Mouse (Mus musculus): ENCODE results near the gene Rnf187. TPM values are rescaled to one million over a fixed set of nuclear protein-coding genes. Genes with fewer than 3 reads are reported as not detected.
"Not testable (repeated sequence)": the region's sequence is repeated elsewhere in the genome, so short reads cannot be mapped to it uniquely, and the experiment has no call there.

Rnf187 gene
- total RNA-seq, 4 experiments from 2014 or later = 165 to 184 (median 175) TPM

DNA sequence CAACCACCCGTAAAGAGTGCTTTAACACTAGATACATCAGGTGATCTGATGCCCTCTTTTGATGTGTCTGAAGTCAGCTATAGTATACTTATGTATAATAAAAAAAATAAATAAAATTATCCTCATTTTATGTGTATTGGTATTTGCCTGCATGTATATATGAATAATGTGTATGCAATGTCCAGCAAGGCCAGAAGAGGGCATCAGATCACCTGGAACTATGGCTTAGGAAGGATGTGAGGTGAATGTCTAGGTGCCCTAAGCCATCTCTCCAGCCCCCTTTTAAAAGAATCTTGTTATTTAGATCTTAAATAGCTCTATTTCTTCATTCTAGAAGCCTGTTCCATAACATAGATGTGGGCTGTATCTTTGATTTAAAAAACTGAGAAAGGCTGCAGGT lies 28.6 kb upstream of the Rnf187 start:
- DNase-seq (ENCODE audit: low spot score) = no peak

DNA sequence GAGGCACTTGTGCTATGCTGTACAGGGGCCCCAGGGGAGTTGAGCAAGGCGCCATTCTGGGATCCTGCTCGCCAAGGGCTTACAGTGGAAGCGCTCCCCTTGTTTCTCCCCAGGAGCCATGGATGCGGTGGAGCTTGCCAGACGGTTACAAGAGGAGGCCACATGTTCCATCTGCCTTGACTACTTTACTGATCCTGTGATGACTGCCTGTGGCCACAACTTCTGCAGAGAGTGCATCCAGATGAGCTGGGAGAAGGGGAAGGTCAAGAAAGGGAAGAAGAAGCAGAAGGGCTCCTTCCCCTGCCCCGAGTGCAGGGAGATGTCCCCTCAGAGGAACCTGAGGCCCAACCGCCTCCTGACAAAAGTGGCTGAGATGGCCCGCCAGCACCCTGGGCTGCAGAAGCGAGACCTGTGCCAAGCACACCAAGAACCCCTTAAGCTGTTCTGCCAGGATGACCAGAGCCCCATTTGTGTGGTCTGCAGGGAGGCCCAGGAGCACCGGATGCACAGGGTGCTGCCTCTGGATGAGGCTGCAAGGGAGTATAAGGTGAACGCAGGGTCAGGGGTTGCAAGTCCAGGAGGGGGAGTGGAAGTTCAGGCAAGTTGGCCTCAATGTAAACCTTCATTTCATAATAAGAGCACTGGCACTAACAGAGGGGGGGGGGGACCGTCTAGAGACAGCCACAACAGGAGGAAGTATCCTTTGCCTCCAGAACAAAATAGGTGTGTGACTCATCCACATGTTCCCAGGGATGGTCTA lies 26.5 kb upstream of the Rnf187 start:
- DNase-seq (ENCODE audit: low spot score) = no peak

DNA sequence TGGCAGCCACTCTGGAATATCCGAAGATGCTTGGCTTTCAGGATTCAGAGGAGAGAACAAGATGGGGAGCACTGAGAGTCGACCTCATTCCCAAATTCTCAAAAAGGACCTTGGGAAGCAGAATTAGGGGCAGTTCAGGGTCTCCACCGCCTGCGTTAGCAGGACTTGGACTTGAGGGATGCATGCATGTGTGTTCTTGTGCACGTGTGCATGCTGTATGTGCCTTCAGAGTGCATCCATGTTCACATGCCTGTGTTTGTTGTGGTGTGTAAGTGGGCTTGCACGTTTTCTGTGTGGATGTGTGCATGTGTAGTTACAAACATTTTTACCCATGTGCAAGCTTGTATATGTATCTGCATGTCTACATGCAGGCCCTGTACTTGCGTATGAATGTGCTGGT lies 25.5 kb upstream of the Rnf187 start:
- no peak for DNase-seq (ENCODE audit: low spot score)

GRCm38 (mm10) chr11:58963543-58963942 lies 24.8 kb upstream of the Rnf187 start:
- no peak for DNase-seq (ENCODE audit: low spot score)

DNA sequence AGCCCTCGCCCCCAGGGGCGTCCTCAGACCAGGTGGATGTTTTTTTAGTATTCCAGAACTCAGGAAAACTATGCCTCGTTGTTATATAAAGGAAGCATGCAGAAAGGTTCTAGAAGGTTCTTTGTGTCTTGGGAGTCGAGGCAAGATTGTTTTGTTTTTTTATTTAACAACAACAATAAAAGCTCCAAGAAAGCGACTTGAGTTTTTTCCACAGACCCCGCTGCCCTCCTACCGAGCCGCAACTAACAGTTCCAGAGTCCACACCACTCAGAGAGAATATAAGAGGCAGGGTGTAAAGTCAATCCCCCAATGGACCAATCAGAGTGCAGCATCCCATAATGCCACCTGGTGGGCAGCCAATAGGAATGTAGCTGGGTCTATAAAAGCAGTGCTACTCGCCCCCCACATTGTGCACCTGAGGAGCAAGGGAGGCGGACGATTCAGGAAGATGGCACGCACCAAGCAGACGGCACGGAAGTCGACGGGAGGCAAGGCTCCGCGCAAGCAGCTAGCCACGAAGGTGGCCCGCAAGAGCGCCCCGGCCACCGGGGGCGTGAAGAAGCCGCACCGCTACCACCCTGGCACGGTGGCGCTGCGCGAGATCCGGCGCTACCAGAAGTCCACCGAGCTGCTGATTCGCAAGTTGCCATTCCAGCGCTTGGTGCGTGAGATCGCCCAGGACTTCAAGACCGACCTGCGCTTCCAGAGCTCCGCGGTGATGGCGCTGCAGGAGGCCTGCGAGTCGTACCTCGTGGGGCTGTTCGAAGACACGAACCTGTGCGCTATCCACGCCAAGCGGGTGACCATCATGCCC lies 22.9 kb upstream of the Rnf187 start:
- no peak for DNase-seq (ENCODE audit: low spot score)

DNA sequence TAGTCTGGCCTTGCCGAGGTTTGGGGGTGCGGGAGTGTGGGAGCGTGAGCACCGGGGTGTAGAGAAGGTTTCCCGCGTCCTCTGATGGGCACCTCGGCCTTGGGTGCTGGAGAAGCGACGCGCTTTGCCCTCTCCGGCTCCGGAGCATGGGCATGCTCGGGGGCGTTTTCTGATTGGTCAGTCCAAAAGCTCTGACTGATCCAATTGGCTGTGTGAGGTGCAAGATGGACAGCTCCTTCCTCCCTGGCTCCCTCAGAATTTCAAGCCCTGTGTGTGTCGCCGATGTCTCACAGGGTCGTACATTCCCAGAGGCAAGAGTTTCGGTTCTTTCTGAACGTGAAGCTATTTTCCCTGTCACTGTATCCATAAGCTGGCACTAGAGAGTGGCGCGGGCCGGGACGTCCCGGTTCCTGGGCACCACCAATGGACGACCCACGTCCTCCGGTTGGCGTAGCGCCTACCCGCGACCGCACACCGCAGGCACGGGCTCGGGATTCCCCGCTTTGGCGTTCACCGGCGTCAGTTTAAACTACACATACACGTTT lies 21.3 kb upstream of the Rnf187 start:
- DNase-seq (ENCODE audit: low spot score) = peak; percentile 82

GRCm38 (mm10) chr11:58959186-58959825 lies 20.6 kb upstream of the Rnf187 start:
- DNase-seq (ENCODE audit: low spot score) = no peak

GRCm38 (mm10) chr11:58958536-58958935 lies 19.8 kb upstream of the Rnf187 start:
- DNase-seq (ENCODE audit: low spot score) = no peak

DNA sequence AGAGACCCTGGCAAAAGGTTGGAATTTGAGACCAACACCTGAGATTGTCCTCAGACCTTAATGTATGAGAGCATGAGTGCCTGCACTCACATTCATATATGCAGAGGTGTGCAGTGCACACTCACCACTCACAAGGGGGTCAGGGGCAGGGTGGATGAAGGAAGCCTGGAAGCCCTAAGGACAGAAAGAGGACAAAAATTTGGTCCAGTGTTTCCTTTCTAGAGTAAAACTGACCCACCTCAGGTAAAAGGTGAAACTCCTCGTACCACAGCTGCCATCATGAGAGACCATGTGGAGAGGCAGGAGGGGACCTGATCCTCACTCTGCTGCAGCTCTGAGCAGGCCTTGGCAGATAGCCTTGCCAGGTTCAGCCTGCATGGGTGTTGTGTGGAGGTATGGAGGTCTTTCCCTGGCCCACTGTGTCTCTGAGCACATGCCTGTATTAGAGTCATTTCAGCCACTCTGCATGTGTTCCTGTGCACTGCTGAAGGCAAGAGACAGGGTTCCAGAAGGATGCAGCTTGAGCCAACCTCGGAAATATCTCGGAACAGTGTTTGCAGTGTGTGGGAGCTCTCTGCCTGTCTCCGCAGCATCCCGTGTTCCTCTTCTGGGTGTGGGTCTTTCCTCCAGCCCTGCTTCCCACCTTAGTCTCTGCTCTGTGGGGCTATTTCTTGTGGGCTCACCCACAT lies 18.7 kb upstream of the Rnf187 start:
- no peak for DNase-seq (ENCODE audit: low spot score)

GRCm38 (mm10) chr11:58955868-58956257 lies 17.1 kb upstream of the Rnf187 start:
- DNase-seq (ENCODE audit: low spot score) = no peak

- DNase-seq (ENCODE audit: low spot score) = no peak
These were observed 16.6 kb upstream of the Rnf187 start for GRCm38 (mm10) chr11:58955143-58955867.

DNA sequence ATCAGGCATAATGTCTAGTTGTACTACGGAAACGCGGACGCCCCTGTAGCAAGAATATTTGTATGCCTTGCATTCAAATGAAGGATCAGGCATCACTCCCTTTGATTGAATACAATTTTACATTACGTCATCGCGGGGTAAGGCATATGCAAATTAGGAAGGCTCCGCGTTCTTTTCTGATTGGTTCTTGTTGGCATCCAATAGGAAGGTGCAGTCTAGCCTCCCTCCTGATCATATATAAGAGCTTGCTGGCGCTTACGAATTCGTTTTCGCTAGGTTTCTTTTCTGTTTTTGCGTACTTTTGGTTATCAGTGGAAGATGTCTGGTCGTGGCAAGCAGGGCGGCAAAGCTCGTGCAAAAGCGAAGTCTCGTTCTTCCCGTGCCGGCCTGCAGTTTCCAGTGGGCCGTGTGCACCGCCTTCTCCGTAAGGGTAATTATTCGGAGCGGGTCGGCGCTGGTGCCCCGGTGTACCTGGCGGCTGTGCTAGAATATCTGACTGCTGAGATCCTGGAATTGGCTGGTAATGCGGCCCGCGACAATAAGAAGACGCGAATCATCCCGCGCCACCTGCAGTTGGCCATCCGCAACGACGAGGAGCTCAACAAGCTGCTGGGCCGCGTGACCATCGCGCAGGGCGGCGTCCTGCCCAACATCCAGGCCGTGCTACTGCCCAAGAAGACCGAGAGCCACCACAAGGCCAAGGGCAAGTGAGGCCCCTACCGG lies 15.9 kb upstream of the Rnf187 start, which contains the start of the genes Hist3h2a and Trim17:
Gene Hist3h2a, plus strand, starts transcription at position 266 of the 723 bp plus-strand sequence.
Gene Trim17, plus strand, starts transcription at position 266 of the 723 bp plus-strand sequence.
- peak; percentile 98 for DNase-seq (ENCODE audit: low spot score)

DNA sequence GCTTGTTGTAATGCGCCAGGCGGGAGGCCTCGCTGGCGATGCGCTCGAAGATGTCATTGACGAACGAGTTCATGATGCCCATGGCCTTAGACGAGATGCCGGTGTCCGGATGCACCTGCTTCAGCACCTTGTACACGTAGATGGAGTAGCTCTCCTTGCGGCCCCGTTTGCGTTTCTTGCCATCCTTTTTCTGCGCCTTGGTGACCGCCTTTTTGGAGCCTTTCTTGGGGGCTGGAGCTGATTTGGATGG lies 15.4 kb upstream of the Rnf187 start:
- not testable (repeated sequence) for DNase-seq (ENCODE audit: low spot score)

- no peak for DNase-seq (ENCODE audit: low spot score)
These were observed 14.8 kb upstream of the Rnf187 start for GRCm38 (mm10) chr11:58953351-58954169.

GRCm38 (mm10) chr11:58951210-58951609 lies 12.5 kb upstream of the Rnf187 start:
- no peak for DNase-seq (ENCODE audit: low spot score)

DNA sequence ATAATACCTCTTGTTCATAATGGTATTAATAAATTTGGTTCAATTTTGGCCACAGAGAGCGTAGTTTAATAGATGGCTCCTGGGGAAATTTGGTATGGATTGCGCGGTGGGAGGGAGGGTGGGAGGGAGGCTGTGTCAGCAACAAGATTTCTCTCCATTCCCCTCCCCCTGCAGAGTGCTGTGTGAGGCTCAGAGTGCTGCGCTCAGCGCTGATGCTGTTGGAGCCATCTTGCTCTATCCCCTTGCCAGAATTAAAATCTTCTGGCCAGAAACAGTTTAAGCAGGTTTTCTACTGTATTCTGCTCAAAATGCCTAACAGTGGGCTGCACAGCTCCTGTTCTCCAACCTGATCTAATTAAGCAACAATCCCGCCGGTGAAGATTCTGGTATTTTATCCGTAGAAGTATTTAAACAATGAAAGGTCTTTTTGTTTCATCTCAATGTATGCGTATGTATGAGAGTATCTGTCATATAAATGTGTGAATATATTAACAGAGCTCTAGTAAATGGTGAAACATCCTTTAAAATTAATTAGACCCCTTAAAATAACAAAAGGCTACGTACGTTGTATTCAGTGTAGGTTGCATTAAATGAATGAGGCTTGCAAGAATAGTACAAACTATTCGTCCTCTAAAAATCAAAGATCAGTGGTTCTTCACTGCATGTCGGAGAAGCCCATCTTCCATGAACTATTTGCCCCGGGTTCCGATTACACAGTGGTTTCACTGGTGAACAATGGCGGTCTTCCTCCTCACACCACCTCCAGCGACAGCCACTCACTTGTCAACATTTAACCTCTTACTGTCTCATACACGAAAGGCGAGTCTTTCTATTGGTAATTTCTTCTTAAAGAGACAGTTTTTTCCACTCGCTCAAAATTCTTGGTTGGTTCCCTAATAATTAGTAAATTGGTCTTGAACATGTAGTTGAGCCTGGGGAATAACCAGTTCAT lies 11.0 kb upstream of the Rnf187 start:
- DNase-seq (ENCODE audit: low spot score) = no peak

DNA sequence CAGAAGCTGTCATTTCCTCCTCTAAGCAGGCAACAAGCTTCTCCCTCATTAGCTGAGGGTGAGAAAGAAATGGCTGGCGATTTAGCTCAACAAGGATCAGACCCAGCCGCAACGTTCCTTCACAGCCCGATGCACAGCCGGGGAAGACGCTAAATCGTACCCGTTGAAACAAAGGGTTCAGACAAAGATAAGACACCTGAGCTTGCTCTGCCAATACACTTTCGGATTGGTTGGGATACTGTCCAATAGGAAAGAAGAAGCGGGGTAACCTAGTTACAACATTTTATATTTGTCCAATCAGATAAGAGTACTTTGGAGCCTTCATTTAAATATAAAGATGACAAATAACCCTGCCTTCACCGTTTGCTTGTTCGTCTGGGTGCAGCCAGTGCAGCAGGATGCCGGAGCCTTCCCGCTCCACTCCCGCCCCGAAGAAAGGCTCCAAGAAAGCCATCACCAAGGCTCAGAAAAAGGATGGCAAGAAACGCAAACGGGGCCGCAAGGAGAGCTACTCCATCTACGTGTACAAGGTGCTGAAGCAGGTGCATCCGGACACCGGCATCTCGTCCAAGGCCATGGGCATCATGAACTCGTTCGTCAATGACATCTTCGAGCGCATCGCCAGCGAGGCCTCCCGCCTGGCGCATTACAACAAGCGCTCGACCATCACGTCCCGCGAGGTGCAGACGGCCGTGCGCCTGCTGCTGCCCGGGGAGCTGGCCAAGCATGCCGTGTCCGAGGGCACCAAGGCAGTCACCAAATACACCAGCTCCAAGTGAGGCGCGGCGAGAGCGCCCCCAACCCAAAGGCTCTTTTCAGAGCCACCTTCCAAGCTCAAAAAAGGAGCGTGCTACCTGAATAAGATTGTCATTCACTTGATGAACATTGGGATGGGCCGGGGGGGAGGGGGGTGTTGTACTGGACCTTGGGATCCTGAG lies 10.1 kb upstream of the Rnf187 start, which contains the start of gene Hist3h2ba:
Gene Hist3h2ba, plus strand, starts transcription at position 379 of the 938 bp plus-strand sequence.
- peak; percentile 82 for DNase-seq (ENCODE audit: low spot score)

All from heart, adult 8-10 months (tissue).